Mouse (Mus musculus) bone marrow macrophage, adult 2 months (primary cell): ENCODE measurements around the gene Pik3r5.

ENCODE experiments used
- CTCF ChIP-seq: IDR thresholded peaks from 2 replicates; pipeline ENCODE4 v1.5.1; 2012; ENCODE audit warnings: low read depth, mild to moderate bottlenecking, low read length, moderate library complexity
- POLR2A ChIP-seq: IDR thresholded peaks from 2 replicates; pipeline ENCODE4 v1.6.1; 2012; ENCODE audit warnings: mild to moderate bottlenecking, low read depth, low read length, borderline replicate concordance

DNA sequence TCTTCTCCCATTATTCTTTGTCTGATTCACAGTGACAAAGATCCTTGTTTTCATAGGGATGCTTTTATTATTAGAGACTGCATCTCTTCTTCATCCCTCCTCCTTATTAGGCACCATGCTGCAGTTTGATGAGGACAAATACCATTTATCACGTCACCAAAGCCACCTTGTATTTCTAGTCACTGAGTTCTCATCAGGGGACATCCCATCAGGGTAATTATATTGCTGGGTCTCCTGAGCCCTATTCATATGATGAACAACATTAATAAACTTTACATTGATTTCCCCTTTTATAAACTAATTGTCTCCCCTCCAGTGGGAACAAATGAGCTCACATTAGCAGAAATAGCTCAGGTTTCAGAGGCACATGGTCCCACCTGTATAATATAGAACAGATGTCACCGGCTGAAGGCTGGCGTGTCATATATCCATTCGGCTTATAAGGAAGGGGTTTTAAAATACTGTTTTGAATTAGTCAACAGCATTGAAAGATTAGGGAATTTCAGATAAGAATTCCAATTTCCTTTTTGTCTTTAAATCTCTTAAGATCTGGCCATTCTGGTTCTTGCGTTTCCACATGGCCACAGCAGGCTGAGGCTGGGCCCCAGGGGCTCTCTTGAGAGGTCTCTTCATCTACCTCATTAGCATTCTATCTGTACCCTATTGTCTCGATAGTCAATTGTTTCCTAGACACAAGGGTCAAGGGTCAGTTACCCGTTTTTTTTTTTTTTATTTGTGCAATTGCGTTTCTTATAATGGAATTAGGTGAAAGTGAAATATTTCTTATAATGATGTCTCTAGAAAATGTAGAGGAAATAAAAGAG, 6.2 kb upstream of the Pik3r5 start:
- no peak for TF ChIP-seq CTCF
- no peak for TF ChIP-seq POLR2A
